Mouse (Mus musculus): ENCODE data around the gene Ssmem1. TPM values are rescaled to one million over a fixed set of nuclear protein-coding genes. Genes with fewer than 3 reads are reported as not detected.

Gene Ssmem1
- polyA plus RNA-seq (2012; rRNA removed): 0.22 and 0.26 TPM in 2 replicates

DNA sequence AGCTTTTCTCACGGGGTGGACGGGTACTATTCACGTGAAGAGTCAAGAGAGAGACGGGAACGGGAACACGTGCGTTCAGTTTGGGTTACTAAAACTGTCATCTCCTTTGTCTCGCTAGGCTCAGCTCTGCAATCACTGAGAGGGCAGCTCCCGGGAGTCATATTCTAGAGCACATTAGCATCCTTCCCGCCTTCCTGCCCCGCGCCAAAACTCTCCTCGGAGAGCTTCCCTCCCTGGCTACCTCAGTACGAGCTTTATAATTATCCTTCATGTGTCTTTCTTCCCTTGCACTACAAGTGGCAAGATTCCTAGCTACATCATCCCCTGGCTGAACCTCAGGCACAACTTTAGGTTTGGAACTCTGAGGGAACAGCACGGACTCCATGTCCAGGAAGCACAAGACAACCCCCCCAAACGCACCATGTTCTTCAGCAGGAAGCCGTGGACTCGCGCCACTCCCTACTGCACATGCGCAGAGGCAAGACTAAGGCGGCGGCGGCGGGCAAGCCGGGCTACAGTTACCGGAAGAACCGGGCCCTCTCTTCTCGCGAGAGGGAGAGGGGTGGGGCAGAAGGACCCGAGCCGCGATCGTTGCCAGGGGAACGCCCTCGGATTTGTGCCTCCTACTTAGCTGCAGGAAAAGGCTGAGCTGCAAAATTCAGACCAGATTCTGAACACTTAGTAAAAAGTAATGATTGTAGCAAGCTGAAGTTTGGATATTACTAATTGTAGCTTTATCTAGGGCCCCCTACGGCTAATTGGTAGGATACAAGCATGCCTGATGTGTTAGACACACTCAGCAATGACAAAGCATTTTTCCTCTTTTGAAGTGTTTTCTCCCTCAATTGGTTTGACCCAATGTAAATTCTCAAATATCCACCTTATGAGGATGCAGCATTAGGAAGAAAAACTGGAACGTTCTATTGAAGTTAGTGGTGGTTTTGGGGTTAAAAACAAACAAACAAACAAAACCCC lies at the start of gene Ssmem1, which contains the start of gene Tmem209:
Gene Ssmem1, plus strand, starts transcription at position 585 of the 975 bp plus-strand sequence.
Gene Tmem209, minus strand, starts transcription at position 519 of the 975 bp plus-strand sequence.

DNA sequence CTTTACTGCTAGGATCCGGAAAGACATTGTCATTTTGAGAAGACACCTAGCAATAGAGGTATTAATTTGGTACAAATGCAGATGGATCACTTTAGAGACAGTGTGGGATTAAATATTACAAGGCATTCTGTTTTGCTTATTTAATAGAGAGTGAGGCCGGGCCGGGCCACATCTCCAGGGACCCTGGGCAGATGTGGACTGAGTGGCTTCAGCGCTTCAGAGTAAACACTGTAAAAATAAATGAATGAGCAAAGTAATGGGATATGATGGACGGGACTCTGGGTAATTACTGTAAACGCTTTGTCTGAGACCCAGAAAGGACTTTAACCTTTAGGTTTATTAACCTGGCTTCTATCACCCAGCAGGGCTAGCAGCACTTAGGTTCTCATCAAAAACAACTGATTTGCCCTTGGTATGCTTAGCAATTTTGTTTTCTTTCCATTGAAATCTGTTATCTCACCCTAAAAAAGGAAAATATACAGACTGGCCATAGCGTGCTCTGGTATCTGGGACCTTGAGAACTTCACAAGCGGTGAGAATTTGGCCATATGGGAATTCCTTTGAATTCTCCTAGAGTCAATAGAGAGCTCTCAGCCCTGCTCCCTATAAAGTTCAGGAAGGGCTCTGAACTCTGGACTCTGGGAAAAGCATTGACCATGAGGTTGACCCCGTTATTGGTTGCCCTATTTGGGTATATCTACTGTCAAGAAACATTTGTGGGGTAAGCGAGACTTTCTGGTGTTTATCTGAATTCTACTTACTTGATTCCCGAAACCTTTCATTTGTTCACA lies 31.6 kb downstream of the Ssmem1 start, which contains the start of gene Cpa2:
Gene Cpa2, plus strand, starts transcription at position 574 of the 791 bp plus-strand sequence.

DNA sequence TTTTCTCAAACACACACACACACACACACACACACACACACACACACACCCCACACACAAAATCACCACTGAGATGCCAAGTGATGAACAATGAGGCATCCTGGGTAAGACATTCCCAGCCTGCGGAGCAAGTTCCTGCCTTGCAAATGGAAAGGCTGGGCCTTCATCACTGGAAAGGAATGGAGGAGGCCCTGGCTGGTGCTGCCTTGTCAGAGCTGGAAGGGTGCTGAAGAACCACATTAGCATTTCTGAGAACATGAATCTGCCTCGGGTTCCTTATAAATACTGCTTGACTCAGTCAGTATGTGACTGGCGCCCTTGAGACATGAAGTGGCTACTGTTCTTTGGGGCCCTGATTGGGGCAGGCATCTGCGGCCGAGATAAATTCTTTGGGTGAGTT lies 58.4 kb downstream of the Ssmem1 start, which contains the start of gene Cpa4:
Gene Cpa4, plus strand, starts transcription at position 301 of the 400 bp plus-strand sequence.

Other genes with a start within 250 kb of the Ssmem1 start
- 48.5 and 54.8 TPM in 2 replicates for gene Ube2h, start 205.3 kb upstream of the Ssmem1 start, polyA plus RNA-seq (2012; rRNA removed)
- 40.0 and 42.0 TPM in 2 replicates for gene Zc3hc1, start 118.8 kb upstream of the Ssmem1 start, polyA plus RNA-seq (2012; rRNA removed)
- 54.3 and 92.8 TPM in 2 replicates for gene Klhdc10, start 108.0 kb upstream of the Ssmem1 start, polyA plus RNA-seq (2012; rRNA removed)
- gene Tmem209, start 66 bp upstream of the Ssmem1 start, polyA plus RNA-seq (2012; rRNA removed): 25.4 and 53.3 TPM in 2 replicates
- 4.7 and 10.7 TPM in 2 replicates for gene Cpa2, start 31.7 kb downstream of the Ssmem1 start, polyA plus RNA-seq (2012; rRNA removed)
- gene Cpa4, start 58.5 kb downstream of the Ssmem1 start, polyA plus RNA-seq (2012; rRNA removed): 1.2 and 2.8 TPM in 2 replicates
- gene Cpa5, start 101.2 kb downstream of the Ssmem1 start, polyA plus RNA-seq (2012; rRNA removed): 0.14 and 0.39 TPM in 2 replicates
- 0.30 and 0.78 TPM in 2 replicates for gene Cpa1, start 129.4 kb downstream of the Ssmem1 start, polyA plus RNA-seq (2012; rRNA removed)
- 24.7 and 25.8 TPM in 2 replicates for gene Cep41, start 183.9 kb downstream of the Ssmem1 start, polyA plus RNA-seq (2012; rRNA removed)
- gene Mest, start 213.7 kb downstream of the Ssmem1 start, polyA plus RNA-seq (2012; rRNA removed): 789 and 1,460 TPM in 2 replicates

Data from central nervous system, embryonic 11.5 days (tissue).